Mouse (Mus musculus): ENCODE measurements around the gene Pdzd2.

Gene Pdzd2

GRCm38 (mm10) chr15:12545671-12546070 lies 194.1 kb downstream of the Pdzd2 start:
- intact Hi-C loops (cut with DNase I), result no loop called here

DNA sequence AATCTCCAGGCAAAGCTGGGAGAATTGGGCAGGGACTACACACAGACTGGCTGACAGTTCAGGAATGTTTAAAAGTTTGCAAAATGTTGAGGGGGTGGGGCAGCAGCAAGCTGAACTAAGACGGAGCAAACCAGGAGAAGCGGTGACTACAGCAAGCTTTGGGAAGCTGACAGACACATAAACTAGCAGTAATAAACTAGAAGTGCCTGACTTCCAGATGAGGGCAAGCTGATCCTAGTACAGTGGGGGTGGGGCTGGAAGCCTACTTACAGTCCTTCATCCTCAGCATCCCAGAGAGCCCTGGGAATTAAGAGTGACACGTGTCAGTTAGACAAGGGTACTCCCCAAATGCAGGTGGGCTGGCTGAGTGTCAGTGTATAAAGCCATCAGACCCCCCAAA lies 194.5 kb downstream of the Pdzd2 start:
- intact Hi-C loops (cut with DNase I), result no loop called here

GRCm38 (mm10) chr15:12543686-12544325 lies 195.9 kb downstream of the Pdzd2 start:
- intact Hi-C loops (cut with DNase I), result no loop called here

DNA sequence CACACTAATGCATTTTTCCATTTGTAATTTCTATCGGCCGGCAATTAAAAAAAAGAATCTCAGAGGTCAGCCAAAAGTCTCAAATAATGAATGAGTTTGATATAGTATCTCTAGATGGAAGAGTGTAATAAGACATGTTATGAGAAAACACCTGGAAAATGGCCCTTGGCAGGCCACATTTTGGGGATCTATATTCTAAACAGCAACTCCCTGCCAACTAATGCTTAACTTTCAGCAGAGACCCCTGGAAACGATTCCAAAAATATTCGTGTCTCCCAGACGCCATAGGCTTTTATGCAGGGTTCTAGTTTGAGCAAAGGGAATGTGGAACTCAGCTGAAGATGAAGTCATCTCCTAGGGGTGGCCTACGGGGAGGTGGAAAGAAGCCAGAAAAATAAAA lies 197.4 kb downstream of the Pdzd2 start:
- intact Hi-C loops (cut with DNase I), result no loop called here

GRCm38 (mm10) chr15:12539618-12540302 lies 200.0 kb downstream of the Pdzd2 start:
- intact Hi-C loops (cut with DNase I), result no loop called here

- intact Hi-C loops (cut with DNase I), result no loop called here
These were observed 206.5 kb downstream of the Pdzd2 start for GRCm38 (mm10) chr15:12533254-12533653.

DNA sequence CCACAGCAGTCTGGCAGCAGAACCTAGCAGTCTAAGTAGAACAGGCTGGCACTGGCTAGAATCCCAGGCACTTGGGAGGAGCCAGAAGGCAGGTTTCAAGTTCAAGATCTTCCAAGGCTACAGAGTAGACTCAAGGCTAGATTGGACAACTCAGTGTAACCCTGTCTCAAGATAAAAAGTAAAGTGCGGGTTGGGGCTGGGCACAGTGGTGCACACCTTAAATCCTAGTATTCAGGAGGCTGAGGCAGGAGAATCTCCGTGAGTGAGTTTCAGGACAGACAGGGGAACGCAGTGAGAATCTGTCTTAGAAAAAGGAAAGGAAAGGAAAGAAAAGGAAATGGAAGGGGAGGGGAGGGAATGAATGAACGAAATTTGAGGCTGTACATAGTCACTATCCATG lies 207.2 kb downstream of the Pdzd2 start:
- intact Hi-C loops (cut with DNase I), result no loop called here

GRCm38 (mm10) chr15:12522810-12523209 lies 216.9 kb downstream of the Pdzd2 start:
- intact Hi-C loops (cut with DNase I), result no loop called here

DNA sequence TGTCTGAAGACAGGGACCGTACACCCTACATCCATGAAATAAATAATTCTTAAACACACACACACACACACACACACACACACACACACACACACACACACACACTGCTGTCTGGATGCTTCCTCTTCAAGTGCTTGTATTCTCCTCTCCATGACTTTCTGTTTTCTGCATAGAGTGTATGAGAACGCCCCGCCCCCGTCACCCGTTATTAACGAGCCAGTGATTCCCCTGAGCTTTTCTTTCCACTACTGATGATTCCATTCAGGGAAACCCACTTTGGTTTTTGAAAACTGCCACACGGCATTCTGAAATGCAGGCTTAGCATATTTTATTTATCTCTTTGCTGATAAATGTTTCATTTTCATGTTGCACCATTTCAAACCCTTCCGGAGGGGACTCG lies 219.4 kb downstream of the Pdzd2 start:
- intact Hi-C loops (cut with DNase I), result no loop called here

DNA sequence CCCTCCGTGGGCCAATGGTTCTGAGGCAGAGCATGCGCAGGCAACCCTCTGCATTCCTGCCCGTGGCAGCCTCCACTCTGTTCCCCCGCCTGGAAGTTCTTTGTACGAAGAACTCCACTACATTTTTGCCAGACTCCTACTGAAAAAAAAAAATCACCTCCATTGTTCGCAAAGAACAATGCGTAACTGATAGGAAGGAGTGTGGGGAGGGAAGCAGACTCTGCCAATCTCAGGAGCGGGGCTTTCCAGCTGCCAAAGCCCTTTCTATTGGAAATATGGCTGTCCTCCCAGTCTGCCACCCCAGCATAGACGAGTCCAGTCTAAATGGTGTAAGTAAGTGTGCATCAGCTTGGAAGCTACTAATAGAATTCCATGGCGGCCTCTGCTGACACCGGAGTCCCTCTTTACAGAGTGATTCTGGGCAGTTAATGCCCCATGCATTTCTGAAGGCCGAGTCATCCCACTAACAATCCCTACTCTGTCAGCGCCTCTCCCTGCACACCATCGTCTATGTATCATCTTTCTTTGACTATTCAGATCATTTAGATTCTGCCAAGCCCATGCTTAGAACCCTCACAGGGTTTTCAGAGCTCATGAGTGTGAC lies 221.3 kb downstream of the Pdzd2 start:
- intact Hi-C loops (cut with DNase I), result no loop called here

DNA sequence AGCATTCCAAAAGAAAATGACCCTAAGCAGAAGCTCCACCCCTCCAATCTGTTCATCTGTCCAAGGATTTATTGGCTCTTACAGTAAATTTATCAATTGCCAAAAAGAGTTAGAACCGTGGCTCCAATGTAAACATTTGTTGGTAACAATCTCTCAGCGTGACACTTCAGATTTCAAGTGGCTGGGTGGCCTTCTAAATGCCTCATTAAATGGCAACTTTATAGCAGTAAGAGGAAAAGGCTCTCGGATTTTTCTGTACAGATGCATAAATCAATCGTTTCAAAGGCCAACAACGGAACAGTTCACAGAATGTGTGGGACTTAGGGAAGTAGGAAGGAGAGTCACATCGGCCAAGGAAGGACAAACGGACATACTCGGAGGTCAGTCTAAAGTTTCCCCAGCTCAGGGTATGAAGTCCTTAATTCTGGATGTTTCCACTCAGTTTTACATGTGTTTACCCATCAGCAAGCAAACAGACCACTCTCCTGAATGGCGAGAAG lies 222.4 kb downstream of the Pdzd2 start:
- intact Hi-C loops (cut with DNase I), result no loop called here

DNA sequence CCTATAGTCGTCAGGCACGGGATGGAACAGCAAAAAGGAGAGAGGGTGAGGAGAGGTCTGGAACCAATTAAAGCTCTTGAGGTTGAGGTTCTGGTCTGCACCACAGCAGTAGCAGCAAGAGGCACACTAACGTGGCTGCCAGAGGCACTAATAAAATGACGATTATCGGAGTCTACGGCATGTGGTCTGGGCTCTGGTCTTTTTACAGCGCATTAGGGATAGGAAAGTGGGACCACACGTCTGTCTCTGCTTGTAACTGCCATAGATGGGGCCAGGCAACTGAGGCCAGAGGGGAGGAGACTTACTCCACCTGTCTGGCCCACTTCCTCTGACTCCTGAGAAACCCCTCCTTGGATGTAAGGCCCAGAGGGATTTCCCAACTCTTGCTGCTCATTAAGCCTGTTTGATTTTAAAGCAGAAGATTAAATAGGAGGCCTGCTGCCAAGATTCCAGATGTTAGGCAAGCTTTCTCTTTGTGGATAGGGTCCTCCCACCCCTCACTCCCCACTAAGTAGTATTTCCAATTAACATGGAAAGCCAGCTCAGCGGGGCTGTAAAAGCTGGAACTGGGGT lies 224.4 kb downstream of the Pdzd2 start:
- intact Hi-C loops (cut with DNase I), result no loop called here

DNA sequence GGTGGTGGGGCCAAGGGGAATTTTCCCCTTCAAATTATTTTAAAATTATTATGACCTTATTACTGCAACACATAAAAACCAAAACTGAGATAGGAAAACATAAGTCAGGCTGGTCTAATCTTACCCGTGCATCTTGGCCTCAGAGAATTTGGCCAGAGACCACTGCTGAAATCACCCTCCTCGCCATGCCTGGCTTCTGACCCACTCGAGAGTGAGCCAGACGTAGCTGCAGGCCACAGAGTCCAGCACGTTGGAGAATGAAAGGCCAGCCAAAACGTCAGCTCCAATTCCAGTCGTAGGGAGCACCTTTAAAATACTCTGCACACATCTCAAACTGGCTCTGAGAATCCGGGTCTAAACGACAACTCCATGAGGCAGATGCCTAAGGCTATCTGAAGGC lies 226.2 kb downstream of the Pdzd2 start:
- intact Hi-C loops (cut with DNase I), result no loop called here

GRCm38 (mm10) chr15:12508765-12509377 lies 230.9 kb downstream of the Pdzd2 start:
- intact Hi-C loops (cut with DNase I), result no loop called here

DNA sequence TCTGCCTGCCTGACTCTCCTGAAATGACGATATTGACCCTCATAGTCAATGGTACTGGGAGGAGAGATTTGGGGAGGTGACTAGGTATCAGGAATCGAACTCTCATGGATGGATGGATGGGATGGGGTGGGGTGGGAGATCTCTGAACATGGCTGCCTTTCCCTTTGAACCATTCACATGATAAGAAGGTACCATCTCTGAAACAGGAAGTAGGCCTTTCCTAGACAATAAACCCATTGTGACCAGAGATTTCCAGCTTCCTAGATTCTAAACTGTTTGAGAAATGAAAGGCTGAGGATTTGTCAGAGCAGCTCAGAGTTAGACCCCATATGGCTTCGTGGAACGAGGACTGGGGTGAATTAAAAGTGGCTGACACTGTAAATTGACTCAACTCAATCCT lies 232.2 kb downstream of the Pdzd2 start:
- intact Hi-C loops (cut with DNase I), result no loop called here

- intact Hi-C loops (cut with DNase I), result no loop called here
These were observed 233.2 kb downstream of the Pdzd2 start for GRCm38 (mm10) chr15:12506514-12506913.

DNA sequence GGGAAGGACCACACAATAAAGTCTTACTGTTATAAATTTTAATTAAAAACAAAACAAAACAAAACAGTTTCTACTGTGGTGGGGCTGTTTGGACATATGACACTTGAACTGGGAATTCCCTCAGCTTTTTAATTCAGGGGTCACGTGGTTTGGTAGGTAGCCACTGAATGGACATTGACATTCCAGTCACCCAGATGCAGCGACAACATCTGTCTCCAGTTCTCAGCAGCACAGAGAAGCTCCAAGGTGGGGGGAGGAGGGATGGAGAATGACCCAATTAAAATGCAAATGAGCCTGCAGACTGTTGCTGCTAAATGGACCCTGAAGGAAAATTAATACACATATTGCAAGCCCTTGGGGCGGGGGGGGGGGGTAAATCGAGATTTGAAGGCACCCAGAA lies 233.6 kb downstream of the Pdzd2 start:
- intact Hi-C loops (cut with DNase I), result no loop called here

DNA sequence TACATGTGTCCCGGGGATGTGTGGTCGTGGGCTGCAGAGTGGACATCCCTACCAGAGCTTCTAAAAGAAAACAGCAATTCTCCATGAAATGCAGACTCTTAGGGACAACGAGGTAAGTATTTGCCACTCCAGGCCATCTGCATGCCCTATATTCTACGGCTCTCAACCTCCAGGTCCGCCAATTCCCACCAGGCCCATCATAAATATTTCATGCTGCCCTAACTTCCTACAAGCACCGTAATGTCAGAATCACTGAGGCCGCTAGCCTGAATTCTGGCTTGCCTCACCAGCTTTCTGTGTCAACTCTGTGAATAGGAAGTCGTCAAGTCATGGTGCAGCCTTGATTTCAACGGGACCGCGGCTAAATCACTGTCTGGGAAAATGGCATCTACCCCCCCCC lies 234.2 kb downstream of the Pdzd2 start:
- intact Hi-C loops (cut with DNase I), result no loop called here

GRCm38 (mm10) chr15:12503907-12504306 lies 235.8 kb downstream of the Pdzd2 start:
- intact Hi-C loops (cut with DNase I), result no loop called here

DNA sequence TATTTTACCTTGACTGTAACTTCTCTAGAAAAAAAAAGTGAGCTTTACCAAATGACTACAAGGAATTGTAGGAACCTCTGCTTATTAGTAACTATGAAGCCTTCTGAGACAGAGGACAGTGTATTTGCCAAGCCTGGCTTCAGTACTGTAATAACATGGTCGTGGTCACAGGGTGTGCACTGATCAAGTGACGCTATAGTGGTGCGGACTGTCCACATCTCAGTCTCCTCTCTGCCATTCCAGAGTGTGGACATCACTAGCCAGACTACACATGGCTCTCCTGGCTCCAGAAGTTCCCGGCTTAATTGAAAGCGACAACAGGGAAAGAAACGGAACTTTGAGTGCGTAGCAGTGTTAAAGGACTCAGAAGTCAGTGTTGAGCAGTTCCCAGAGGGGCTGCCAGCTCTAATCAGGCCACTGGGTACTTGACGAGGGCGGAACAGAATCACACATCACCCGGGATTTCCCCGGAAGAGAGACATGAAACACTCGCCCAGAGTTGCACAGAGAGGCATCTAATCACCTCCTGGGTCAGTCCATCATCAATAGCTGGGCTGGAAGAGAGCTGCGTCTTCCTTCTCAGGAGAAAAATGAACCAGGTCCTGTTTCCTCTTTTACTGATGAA lies 237.7 kb downstream of the Pdzd2 start:
- intact Hi-C loops (cut with DNase I), result no loop called here

DNA sequence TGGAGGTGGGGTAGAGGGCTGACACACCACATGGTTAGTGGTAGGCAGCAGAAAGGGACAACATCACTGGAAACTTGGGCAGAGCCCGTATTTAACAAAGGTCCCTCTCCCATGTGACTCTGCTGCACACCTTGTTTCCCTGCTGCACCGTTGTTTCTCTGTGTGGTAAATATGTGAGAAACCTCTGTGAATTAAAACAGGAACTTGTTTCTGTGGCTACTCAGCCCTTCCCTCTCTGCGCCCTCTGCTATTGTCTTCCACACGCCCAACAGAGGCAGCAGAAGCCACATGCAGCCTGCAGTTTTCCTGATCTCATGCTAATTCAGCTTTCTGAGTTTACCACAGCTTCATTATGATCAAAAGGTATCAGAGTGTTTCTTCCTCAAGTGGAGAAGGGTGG lies 239.1 kb downstream of the Pdzd2 start:
- intact Hi-C loops (cut with DNase I), result no loop called here
